Mouse (Mus musculus) retina, postnatal 1 day (tissue): ENCODE measurements around the gene Ddx10.
"Not testable (repeated sequence)": the region's sequence is repeated elsewhere in the genome, so short reads cannot be mapped to it uniquely, and the experiment has no call there.

Experiments
- DNase-seq: peaks from one replicate; pipeline ENCODE4 v3.0.0-alpha.2; 2012

Ddx10 gene

DNA sequence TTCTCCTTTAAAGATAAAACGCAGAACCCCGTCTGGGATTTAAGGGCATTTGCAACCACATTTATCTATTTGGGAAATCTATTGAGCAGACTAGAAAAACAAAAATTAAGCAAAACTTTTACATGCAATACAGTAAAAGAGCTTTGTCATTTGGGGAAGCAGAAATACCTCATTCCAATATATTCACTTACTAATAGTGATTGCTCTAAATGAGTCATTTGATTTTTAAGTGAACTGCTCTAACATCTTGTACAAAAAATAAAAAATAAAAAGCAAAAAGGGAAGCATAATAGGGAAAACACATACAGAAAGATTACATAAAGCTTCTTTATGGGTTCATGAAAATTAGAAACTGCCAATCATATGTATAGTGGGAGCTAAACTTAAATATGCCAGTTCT is 104.3 kb downstream of the Ddx10 start:
- DNase-seq: no peak

DNA sequence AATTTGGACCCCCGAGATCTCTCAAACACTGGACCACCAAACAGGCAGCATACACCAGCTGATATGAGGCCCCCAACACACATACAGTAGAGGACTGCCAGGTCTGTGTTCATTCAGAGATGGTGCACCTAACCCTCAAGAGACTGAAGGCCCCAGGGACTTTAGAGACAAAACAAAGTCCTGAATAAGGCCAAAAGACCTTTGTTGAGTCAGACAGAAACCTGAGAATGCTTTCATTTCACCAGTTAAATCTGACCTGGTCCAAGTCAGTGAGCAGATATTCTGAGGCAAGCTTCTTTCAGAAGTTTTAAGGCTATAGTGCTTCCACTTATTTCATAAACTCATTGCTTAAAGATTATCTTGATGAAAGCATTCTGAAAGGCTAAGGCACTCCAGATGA is 105.4 kb downstream of the Ddx10 start:
- not testable (repeated sequence) for DNase-seq

DNA sequence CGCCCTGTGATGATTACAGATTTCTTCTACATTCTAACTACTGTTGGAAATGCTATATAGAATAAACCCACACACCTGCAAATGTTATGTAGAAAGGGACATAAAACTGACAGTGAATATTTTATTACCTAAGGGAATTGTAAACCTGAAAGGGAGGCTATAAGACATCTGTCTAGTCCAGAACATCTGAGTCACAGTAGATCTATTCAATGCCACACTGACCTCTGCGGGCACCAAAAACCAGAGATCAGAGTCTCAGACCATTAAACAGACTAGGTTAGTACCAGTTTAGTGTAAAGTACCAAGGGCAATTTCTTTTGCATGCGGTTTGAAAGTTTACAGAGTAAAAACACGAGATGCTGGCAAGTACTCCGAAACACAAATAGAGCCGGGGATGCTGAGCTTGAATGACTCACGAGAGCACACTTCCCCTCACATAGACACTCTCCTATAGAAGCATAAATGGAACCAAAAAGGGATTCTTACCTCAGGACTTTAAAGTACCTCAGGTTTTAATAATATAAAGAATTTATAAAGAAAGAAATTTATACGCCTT is 107.2 kb downstream of the Ddx10 start:
- no peak for DNase-seq

DNA sequence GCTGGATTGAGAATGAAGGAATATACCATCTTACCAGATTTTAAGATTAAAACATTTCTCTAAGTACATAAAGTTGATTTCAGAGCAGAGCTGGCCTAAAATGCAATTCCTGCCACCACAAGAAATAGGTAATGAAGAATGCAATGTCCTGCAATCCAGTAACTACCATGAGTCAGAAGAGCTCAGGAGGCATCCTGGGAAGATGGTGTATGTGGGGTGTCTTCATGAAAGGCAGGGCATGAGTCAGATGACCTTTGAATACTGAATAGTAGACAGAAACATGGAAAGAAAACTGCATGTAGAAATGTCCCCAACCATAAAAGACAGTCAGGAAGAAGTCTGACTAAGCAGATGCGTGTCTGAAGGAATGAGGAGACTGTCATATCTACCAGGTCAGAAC is 115.0 kb downstream of the Ddx10 start:
- no peak for DNase-seq

DNA sequence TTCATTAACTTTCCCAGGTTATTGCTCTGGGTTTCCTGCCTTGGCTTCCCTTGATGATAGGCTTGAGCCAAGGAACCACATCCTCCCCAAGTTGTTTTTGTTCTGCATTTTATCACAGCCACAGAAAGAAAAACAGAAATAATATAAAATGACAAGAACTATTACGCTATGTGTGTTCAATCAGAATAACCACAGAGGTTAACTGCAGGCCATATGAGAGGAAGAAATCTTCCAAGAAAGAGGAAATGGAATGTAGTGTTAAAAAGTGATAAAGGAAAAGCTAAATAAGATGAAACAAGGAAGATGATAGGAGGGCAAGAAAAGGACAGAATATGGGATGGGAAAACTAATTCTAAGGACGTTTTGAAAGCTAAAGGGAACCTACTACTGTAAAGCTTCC is 117.4 kb downstream of the Ddx10 start:
- DNase-seq: no peak

DNA sequence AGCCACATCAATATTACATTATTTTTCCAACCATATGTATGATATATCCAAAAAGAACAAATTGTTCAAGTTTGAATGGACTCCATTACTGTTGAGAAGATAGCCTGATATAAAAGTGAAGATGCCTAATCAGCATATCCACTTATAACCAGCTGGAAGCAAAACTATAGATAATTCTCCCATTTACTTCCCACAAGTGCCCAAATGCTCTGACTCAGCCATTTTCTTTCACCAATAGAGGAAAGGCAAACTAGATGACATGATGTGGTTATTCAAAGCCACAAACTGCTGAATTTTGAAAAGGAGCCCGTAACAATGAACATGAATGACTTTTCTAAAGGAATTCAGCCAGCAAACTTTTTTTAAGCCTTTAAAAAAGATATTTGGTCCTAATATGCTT is 146.8 kb downstream of the Ddx10 start:
- no peak for DNase-seq

DNA sequence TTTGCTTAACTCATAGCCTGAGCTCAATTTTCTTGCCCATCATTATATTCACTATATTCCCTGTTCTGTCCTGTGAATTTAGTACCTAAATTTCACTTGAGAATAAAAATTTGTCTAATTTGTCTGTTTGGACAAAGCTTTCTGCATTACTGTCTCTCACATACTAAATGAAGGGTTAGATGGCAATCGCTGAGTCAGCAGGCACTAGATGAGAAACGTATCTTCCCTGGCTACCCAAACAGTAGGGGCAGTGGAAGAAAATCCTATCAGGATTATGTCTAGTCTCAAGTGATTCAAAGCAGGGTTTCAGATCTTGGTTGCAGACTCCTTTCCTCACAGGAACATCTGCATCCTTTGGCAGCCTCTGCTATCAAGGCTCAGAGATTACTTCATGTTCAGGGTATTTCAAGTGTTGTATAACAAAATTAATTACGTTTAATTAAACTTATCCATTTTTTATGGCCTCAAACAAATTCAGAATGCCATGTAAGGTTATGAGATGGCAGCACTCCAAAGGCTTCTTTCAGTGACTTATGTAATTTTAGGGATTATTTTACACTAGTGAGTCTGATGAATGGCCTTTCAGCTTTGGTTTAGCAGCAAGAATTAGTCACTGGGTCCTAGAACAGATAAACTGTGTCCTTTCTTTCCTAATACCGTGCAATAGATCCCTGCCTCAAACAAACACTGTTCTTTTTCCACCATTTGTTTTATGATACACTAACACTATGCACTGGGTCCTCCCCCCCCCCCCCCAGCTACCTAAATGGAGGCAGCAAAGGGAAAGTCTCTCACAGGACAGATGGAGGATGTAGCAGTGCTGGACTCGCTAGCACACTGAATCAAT is 152.3 kb downstream of the Ddx10 start:
- no peak for DNase-seq

DNA sequence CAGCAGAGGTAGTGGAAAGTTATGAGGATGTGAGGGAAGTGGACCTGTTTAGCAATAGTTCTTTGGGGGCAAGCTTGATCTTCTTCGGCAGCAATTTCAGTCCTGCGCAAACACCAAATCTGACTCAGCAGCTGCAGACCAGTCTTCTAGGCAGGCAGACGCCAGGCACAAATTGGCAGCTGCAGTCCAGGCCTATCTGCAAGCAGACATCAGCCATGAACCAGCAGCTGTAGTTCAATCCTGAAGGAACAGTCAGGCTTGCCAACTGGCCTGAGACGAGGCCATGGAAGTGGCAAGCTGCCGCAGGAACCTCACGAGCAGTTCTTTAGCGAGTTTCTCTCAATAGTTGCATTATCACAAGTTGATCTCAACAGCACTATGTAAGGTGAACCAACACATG is 153.3 kb downstream of the Ddx10 start:
- no peak for DNase-seq

DNA sequence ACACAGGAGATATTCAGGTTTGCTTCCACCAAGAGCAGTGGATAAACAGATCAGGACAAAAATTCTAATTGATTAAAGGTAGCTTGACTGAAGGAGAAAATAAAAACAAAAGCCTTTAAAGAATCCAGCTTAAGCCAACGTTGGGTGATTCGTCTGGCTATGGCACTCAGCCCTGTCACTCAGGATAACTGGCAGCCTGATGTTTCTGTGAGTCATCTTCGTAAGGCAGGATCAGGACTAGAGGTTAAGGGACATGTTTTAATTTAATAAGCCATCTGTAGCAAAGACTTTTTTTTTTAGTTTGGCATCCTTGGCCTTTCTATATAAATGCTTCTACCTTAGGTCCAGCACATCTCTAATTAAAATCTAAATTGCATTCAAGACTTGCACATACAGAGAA is 170.2 kb downstream of the Ddx10 start:
- no peak for DNase-seq

DNA sequence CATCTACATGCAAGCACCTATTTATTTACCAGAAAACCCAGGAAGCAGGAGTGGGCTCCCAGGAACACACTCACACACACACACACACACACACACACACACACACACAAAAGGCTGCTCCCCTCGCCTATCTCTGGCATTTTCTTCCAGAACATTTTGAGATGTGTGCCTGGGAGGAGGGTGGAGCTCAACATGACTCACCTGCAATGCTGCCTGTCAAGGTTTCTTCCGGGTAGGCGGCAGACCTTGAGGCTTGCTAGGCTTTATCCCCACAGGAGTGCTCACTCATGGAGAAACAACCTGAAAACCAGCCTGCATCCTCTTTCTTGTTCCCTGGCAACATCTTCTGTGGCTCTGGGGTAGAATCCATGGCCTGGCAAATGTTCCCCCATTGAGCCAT is 171.9 kb downstream of the Ddx10 start:
- DNase-seq: no peak

DNA sequence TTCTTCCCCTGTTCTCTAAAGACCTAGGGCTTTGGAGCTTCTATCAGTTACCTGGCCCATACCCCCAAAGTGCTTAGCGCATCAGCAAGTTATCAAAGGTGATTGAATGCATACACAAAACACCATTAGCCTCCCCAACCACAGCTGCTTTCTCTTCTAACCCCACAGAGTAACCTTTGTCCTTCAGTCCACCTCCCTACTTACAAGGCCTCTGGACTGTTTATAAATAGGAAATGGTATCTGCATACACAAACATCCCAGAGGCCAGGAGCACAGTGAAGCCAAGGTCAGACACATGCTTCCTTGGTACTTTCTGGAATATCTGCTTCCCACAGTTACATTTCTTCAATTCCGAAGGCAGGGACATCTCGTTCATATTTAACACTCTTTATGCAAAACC is 173.4 kb downstream of the Ddx10 start:
- DNase-seq: no peak

DNA sequence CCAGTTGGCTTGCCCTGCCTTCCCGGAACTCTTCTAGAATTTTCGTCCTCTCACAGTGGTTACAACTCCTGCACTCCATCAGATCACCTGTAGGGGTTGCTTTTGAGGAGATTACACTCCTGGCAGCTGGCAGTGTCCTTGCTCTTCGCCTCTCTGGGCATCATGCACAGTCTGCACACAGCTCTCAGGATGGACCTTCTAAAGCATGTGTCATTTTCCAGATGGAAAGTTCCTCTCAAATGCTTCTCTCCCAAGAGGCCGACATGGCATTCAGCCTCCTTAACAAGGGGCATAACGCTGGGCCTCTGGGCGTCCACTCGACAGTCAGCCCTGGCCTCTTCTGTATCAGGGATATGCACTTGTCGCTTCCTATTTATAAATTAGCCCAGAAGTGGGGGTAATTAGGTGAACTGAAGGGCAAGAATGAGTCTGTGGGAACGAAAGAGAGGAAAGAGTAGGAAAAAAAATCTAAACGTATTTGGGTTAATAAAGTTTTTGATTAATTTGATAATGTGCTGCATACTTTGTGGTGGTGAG is 174.2 kb downstream of the Ddx10 start:
- DNase-seq: peak; percentile 74

DNA sequence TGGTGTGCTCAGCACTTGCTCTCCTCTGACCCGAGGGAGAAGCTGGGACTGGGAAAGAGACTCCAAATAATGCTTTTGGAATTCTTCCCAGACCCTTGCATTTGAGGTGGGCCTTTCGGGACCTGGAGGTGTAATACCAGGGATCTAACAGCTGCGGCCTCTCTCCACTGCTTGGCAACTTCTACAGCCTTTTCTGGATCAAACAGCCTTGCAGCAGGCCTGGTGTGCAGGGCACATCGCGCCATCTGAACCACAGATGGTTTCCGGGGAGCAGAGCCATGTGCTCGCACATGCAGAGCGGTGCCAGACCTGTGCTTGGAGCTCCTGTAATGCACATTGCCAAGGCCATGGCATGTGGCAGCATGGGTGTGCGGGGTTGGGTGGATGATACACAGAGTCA is 175.8 kb downstream of the Ddx10 start:
- no peak for DNase-seq

DNA sequence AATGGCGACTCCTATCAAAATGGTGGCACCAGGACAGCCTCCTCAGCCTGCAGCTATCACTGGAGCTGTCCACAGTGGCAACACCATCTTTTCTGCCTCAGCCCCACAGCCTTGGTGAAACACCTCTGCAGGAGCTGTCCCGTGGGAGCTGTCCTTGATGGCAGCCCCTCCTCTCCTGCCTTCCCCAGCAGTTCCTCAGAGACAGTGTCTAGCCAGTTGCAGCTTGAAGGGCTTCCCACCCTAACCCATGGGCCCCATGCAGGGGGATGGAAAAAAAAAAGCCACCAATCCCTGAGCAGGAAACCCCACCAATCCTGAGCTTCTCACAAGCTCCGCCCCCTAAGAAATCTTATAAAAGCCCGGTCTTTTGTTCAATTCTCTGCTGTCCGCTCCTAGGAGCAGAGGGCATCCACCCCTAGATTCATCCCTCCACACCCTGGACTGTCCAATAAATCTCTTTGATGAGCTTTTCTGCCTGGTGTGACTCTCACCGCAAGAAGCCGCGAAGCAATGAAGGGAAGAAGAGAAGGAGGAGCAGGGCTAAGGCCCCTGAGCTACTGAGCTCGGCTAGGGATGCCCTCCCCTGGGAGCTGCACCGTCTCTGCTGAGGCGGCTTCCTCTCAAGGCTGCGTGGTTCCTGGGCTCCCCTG is 176.9 kb downstream of the Ddx10 start:
- DNase-seq: peak; percentile 11

DNA sequence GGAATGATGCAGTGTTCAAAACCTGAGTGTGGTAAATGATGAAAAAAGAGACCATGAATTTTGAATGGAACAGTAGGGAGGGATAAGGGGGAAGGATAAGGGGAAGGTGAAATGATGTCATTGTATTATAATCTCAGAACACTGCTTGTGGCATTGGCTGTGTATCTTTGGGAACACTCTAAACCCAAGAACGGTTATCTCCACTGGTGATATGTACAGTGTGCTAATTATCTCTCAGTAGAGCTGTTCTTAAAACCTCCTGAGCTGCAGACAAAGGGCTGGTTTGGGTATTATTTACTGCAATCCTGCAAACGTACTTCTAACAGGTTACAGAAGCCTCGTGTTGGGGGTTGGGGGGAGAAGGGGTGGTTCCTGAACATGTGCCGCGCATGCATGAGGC is 179.7 kb downstream of the Ddx10 start:
- DNase-seq: no peak

DNA sequence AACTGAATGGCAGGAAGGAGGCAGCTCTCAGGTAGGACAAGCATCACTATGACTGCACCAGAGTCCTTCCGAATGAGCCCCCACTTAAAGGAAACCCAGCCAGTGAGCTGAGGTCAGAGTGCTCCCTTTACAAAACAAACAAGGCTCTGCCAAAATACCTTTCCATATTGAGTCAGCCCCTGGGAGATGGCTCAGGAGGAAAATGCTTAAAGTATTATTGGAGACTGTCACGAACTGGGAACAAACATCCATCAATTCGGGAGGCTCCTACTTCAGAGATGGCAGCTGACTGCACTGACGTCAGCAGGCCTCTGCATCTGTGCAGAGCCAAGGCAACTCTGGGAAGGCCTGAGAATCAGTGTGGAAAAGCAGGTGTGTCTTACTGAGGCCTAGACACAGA is 181.4 kb downstream of the Ddx10 start:
- DNase-seq: no peak

DNA sequence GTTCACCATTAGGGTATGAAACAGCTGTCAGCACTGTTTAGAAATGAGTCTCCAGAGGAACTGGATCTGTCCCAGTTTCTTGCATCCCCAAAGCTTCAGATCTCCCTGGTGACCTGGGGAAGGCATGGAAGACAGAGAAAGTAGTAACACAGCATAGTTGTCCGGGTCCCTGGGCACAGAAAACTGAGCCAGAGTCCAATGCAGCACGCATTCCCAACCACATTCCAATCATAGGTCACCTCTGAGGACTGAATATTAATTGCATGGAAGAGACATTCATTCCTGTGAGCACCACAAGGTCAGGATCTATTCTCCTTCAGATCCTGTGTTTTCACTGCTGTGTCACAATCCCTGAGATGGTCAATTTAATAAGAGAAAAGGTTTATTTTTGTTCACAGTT is 182.8 kb downstream of the Ddx10 start:
- DNase-seq: no peak

DNA sequence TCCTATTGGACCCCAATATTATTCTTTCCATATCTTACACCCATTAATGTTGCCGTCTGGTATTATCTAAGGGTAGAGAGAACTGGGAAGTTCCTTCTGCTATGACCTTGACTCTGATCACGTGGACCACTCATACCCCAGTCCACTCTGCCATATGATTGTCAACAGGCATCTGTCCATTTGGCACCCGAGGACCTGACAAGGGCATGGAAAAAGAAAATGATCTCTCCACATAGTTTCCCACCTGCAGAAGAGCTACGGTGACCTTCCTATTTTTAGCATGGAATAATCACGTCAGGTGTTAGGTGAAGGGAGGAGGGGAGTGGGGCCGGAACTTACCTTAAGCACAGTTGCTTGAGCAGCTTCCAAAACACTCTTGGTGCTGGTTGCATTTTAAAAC is 183.3 kb downstream of the Ddx10 start:
- no peak for DNase-seq

DNA sequence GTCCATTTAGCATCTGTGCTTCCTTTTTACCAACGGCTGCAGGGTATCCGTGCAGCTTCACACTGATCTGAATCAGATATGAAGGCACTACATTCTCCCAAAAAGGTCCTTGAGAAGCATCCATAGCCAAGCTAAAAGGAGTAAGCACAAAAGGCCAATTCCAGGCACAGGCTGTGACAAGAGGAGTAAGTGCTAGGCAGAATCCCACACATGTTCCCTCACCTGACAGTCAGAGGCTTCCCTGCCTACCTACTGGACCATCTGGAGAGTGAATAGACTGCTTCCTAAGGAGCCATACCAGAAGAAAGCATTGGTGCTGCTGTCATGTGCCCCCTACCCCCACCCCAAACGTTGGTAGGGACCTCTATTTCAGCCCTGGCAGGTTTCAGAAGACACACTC is 192.5 kb downstream of the Ddx10 start:
- DNase-seq: no peak
